Mouse (Mus musculus) brain, embryonic 14.5 days (tissue): Measurements from ENCODE around the gene Ndufb10.

ENCODE experiments used
- CTCF ChIP-seq: fragments of 200-500 bp; IDR thresholded peaks from 2 replicates; pipeline ENCODE4 v1.5.1; 2012; ENCODE audit warnings: inconsistent platforms, mild to moderate bottlenecking, moderate library complexity, borderline replicate concordance; ENCODE audit not compliant: insufficient read depth, insufficient read length; ENCODE audit errors: extremely low read depth
- POLR2A ChIP-seq: fragments of 200-500 bp; IDR thresholded peaks from 2 replicates; pipeline ENCODE4 v1.6.1; 2012; ENCODE audit warnings: mild to moderate bottlenecking, inconsistent platforms, borderline replicate concordance; ENCODE audit not compliant: poor library complexity, insufficient read depth, insufficient read length, severe bottlenecking; ENCODE audit errors: extremely low read depth

GRCm38 (mm10) chr17:24686514-24686913, 37.8 kb downstream of the Ndufb10 start:
- TF ChIP-seq POLR2A (no peak), CTCF (no peak)
